Mouse (Mus musculus) neutrophil, adult 83 days (primary cell): ENCODE measurements around the gene Olfr721-ps1. TPM values are rescaled to one million over a fixed set of nuclear protein-coding genes. Genes with fewer than 3 reads are reported as not detected.

Experiments used
- total RNA-seq, 2 experiments: library from RNA; stranded (reverse); gene quantifications; one replicate each; pipeline ENCODE4 v1.2.4; 2023

Gene Olfr721-ps1
- total RNA-seq, result not detected

GRCm38 (mm10) chr14:14400998-14401397 lies at the start of gene Olfr721-ps1:
Gene Olfr721-ps1, plus strand, starts transcription at chr14:14401298.

Other genes starting within 250 kb of the Olfr721-ps1 start
- gene Olfr720, start 214.5 kb upstream of the Olfr721-ps1 start, total RNA-seq, result not detected
- not detected for gene Olfr31, start 78.5 kb upstream of the Olfr721-ps1 start, total RNA-seq
- 10 to 100 TPM; 33.6 to 36.0 TPM for gene Il3ra, start 55.0 kb upstream of the Olfr721-ps1 start, total RNA-seq